Mouse (Mus musculus) small intestine, adult 10 weeks (tissue): ENCODE data around the gene Abcb1a. TPM values are rescaled to one million over a fixed set of nuclear protein-coding genes. Genes with fewer than 3 reads are reported as not detected.

Experiments used
- polyA plus RNA-seq: library from polyadenylated mRNA; stranded (reverse); fragments of 350-450 nt; fragmentation: Illumina TruSeq; extraction: RNeasy Lipid Tissue Mini Kit (QIAGEN cat#74804); gene quantifications from one replicate; pipeline ENCODE4 v1.2.3, GENCODE M21; 2014; ENCODE audit warnings: low replicate concordance

Abcb1a gene
- 160 TPM for polyA plus RNA-seq

DNA sequence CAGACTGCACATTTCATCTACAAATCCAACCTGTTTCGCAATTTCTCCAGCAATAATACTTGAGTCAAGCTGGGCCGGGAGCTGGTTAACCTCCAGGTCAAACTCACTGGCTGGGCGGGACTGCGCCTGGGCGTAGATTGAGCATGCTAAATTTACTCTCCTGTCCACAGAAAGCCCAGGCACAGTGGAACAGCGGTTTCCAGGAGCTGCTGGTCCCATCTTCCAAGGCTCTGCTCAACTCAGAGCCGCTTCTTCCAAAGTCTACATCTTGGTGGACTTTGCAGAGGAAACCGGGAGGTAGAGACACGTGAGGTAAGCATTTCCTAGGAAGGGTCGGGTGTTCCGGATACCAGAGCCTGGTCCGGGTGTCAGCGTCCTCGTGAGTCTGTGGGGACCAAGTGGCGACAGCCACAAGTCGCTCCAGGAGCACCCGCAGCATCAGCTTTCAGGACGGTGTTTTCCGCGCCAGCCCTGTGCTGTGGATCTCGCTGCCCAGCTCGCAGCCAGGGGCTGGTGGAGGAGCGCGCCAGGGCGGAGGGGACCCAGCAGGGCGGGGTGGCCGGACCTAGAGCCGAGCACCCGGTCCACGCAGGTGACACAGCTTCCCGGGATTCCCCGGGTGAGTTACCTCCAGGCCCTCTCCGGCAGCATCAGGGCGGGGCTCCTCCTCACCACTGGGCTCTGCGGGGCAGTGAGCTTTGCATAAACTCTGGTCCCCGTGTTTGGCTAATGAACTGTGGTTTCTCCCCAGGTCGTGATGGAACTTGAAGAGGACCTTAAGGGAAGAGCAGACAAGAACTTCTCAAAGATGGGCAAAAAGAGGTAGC, at the start of gene Abcb1a:
Abcb1a (plus strand) TSS at position 167 of the 827 bp plus-strand sequence.

DNA sequence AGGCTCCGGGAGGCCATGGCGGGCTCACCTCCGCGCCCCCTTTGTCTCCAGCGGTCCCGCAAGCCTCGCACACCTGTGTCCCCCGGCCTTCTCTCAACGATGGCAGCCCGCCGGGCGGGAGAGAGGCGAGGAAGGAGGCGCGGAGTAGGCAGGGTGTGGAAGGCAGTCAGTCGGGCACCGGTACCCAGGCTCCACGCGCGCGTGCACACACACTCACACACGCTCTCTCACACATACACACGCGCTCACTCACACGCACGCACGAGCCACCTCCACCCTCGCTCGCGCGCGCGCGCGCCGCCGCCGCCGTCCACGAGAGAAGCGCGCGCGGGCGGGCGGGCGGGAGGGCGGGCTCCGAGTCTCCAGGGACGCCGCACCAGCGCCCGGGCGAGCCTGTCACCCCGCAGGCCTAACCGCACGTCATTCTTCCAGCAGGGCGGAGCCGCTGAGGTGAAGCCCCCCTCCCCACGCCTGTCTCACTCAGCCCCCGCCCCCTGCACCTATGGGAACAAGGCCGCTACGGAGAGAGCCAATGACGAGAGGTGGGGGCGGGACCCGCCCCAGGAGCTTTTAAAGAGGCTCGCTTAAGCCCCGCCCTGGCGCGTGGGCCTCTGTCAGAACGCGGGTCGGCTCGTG, 37.2 kb upstream of the Abcb1a start, which contains the start of gene Rundc3b:
Rundc3b (minus strand) TSS at position 357 of the 636 bp plus-strand sequence.

Other genes with a start within 250 kb of the Abcb1a start
- gene Dbf4, start 237.4 kb upstream of the Abcb1a start, polyA plus RNA-seq: 37.3 TPM
- gene Slc25a40, start 237.2 kb upstream of the Abcb1a start, polyA plus RNA-seq: 27.5 TPM
- 24.7 TPM for gene Rundc3b, start 37.1 kb upstream of the Abcb1a start, polyA plus RNA-seq
- 2.0 TPM for gene Abcb1b, start 138.1 kb downstream of the Abcb1a start, polyA plus RNA-seq
- gene Abcb4, start 233.6 kb downstream of the Abcb1a start, polyA plus RNA-seq: not detected